Mouse (Mus musculus): ENCODE results near the gene B2m.

B2m gene

DNA sequence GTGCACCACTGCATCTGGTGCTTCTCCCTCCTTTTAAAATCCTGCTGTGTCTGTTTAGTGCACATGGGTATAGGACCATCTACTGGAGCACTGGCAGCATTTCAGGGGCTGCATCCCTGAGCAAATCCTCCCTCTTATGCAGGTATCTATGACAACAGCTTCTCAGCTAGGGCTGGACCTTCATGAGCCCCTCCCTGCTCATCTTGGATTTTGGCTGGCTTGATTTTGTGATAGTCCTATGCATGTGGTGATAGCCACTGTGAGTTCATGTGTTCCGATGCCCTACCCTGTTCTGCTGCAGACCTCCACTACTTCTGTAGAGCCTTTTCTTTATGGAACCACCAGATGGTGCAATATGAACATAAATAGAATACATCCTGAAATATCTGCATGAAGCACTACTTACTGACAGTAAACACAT lies 47.0 kb downstream of the B2m start:
- DNase-seq (ENCODE audit: low read depth): peak; percentile 21

DNA sequence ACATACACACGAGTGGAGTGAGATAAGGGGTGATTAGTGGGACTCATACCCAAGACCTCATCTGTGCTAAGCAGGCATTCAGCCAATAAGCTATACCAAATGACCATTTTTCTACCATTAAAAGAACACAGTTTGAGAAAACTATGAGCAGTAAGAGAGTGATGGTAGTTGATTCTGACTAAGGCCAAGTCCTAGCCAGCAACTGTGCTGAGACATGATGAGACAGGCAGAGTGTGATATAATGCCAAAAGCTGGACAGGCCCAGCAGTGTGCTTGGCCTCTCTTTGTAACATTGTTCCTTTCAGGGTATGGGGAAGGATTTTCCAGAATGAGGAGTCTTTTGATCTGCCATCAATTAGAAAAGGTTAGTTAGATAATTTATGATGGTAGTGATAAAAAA lies 54.0 kb downstream of the B2m start:
- no peak for DNase-seq (ENCODE audit: low read depth)

Data from fibroblast of lung, adult 2 months (primary cell).